Mouse (Mus musculus): ENCODE results near the gene Sphkap.

Sphkap gene

GRCm38 (mm10) chr1:83297137-83298076 lies 110.6 kb downstream of the Sphkap start:
- peak; percentile 69 for DNase-seq (ENCODE audit: low read depth, low spot score)

DNA sequence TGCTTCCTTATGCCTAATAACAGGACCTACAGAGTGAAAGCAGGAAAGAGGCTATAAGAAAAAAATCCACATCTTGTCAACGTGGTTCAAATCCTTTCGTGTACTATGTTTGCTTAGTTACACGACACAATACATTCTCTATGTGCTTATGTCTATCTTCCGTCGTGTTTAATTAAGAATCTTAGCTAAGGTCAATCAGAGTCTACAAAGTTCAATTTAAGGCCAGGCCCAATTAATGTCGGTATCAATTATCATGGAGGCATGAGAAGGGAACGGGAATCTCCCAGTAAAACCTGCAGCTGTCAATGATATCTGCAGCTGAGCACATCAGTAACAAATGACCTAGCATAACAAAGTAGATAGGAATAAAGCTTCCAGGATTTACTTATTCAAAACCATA lies 122.1 kb downstream of the Sphkap start:
- no peak for DNase-seq (ENCODE audit: low read depth, low spot score)

DNA sequence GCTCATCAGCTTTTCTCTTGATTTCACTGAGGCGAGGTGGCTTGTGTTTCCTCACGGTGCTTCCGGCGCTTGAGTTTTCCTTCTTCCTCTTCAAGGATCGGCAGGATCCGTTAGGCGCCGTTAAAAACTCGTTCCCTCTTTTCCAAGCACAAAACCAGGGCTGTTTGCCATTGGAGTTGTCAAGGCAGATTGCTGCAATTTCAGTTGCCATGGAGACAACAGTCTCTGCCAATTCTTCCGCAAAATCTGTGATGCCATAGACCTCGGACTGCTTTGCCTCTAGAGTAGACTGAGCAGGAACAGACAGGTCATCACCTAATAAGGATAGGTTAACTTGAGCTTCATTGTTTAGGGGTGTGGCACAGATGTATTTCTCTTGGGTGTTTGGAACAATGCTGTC lies 131.0 kb downstream of the Sphkap start:
- peak; percentile 98 for DNase-seq (ENCODE audit: low read depth, low spot score)

GRCm38 (mm10) chr1:83276637-83277036 lies 131.4 kb downstream of the Sphkap start:
- DNase-seq (ENCODE audit: low read depth, low spot score): no peak

DNA sequence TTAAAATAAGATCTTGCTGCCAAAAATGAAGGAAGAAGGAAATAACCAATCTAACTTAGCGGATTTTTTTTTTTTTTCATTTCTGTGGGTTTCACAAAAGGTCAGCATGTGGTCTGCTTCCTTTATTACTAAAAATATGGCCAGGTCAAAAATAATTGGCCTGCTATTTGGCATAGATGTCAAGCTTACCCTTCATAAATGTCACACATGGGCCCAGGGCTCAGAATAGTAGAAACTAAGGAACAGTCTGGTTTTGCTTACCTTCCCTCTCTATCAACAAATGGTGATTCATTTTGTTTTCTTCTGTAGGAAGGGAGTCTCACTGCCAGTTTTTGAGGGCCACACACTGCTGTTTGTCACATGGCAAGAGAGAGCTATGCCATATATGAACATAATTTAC lies 156.3 kb downstream of the Sphkap start:
- peak; percentile 61 for DNase-seq (ENCODE audit: low read depth, low spot score)

- peak; percentile 98 for DNase-seq (ENCODE audit: low read depth, low spot score)
These were observed 159.7 kb downstream of the Sphkap start for GRCm38 (mm10) chr1:83248235-83248746.

DNA sequence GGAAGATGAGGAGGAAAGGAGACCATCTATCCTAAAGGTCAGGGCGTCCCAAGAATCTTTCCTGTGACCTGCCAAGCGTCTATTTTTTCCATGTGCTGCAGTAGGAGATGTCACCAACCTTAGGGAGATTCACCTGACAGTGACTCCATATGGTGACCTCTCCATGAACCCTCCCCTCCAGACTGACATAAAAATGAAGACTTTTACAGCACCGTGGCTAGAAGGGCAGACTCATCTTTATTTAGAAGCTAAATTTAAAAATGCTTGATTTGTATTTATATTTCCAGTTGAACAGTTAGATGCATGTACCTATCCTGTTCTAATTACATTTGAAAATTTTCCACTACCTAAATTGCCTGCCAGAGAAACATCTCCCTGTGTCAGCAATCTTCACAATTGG lies 180.1 kb downstream of the Sphkap start:
- peak; percentile 77 for DNase-seq (ENCODE audit: low read depth, low spot score)

DNA sequence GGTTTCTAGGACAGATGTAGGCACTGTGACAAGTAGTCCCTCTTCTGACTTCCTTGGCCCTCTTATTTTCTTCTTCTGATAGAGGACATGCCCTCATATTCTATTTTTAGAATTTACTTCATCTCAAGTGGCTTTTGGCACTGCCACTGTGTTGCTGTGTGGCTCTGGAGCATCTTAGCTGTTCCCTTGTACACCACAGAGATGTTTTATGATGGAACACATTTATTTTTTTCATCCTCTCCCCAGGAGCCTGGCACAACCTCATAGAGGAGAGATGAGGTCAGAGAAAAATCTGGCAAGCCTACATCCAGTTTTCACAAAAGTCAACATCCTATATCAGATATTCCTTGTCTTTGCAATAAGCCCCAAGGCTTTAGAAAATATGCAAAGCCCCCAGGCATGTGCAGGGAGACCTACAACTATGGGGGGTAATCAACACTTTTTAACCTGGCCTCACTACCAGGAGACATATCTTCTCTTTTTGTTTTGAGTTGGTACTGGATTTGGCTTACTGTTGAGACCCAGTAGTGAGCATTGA lies 183.5 kb downstream of the Sphkap start:
- DNase-seq (ENCODE audit: low read depth, low spot score): peak; percentile 94

GRCm38 (mm10) chr1:83223072-83223471 lies 184.9 kb downstream of the Sphkap start:
- DNase-seq (ENCODE audit: low read depth, low spot score): peak; percentile 68

DNA sequence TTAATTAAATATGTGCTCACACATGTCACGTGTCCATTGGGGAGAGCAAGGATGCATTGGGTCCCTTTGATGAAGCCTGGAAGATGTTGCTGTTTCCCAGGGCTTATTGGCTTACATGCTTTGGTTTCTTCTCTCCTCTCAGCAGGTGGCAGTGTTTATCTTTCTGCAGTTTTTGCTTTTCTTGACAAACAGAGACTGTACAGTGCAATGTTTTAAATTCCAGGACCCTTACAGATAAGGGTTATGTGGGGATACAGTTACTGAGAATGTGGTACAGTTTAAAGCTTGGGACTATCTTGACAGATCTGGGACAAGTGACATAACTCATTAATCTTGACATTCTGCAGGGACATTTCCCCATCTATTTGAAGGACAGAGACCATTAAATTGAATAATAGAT lies 189.7 kb downstream of the Sphkap start:
- DNase-seq (ENCODE audit: low read depth, low spot score): peak; percentile 74

GRCm38 (mm10) chr1:83209981-83210380 lies 198.0 kb downstream of the Sphkap start:
- peak; percentile 51 for DNase-seq (ENCODE audit: low read depth, low spot score)
